Comparison of ENCODE assay signal across 31 mouse cellular contexts in the genomic region with DNA sequence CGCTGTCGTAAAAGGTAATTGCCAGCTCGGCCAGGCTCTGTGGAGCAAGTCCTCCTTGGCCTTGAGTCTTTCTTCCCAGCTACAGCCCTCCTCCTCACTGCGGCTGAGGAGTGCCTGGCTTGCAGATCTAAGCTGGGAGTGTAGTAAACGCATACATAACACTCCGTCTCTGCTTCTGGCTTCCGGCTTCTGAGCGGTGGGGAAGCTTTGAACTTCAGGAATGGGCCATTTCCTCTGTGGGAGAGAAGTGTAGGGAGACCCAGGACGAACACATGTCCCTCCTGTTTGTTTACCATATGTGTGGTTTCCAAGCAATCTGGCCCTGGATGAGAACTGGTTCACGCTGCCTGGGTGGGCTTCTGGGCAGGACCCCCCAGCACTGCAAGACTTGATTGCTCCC.
DNase-seq lines count a peak whose midpoint lies in the region; ATAC-seq and TF ChIP-seq lines count a peak whose summit lies in the region.
"Had no signal": no experiment of that assay in that cellular context is flagged by ENCODE, and none has a peak within 500 bp of the region (broad histone marks: within the 10 kb centered on the region; RNA-seq: fewer than 3 reads in every experiment).

No protein-coding gene starts in this region.

- H3K4me2 ChIP-seq in lung, embryonic 16.5 days (ENCODE audit: low read depth, low read length), result no peak overlapping the region
- no peak overlapping the region for H3K4me2 ChIP-seq in lung, postnatal 0 days (replicated peaks; ENCODE audit: low read depth, low read length)
- H3K4me2 ChIP-seq: embryonic facial prominence, embryonic 13.5 days; forebrain, embryonic 12.5 days; heart, embryonic 13.5 days; hindbrain, embryonic 14.5 days; liver, embryonic 11.5 days; neural tube, embryonic 13.5 days had no signal

- 0 out of 2 replicates have a peak, but pooled peaks have one; percentile 28 for ATAC-seq in lung, embryonic 16.5 days (ENCODE audit: low read depth)
- no peak for ATAC-seq in lung, postnatal 0 days
- no peak for ATAC-seq in inflammation-experienced regulatory T-cells, adult 6 months
- ATAC-seq: activated CD4-positive, CD25-positive, alpha-beta regulatory T cell, adult 4 months; liver, postnatal 0 days; midbrain, embryonic 16.5 days had no signal

- H3K27ac ChIP-seq in lung, embryonic 16.5 days (ENCODE audit: low read length), result no peak overlapping the region
- no peak overlapping the region for H3K27ac ChIP-seq in lung, postnatal 0 days (ENCODE audit: low read length)
- peak overlapping the region; percentile 71 for H3K27ac ChIP-seq in limb, embryonic 10.5 days
- H3K27ac ChIP-seq: embryonic facial prominence, embryonic 13.5 days; forebrain, embryonic 12.5 days; heart, embryonic 13.5 days; hindbrain, embryonic 14.5 days; macrophage; midbrain, embryonic 10.5 days; neural tube, embryonic 13.5 days had no signal

- H3K36me3 ChIP-seq in lung, embryonic 16.5 days (ENCODE audit: control insufficient read depth, insufficient read depth, low read length), result no peaks in the 10 kb centered on the region
- no peaks in the 10 kb centered on the region for H3K36me3 ChIP-seq in lung, postnatal 0 days (ENCODE audit: insufficient read depth, low read length)
- H3K36me3 ChIP-seq in limb, embryonic 10.5 days, result no peaks in the 10 kb centered on the region
- H3K36me3 ChIP-seq: embryonic facial prominence, embryonic 13.5 days; forebrain, embryonic 12.5 days; heart, embryonic 13.5 days; midbrain, embryonic 10.5 days; neural tube, embryonic 13.5 days had no signal

- peak; percentile 17 for DNase-seq in embryo, embryonic 10 days (ENCODE audit: low spot score)
- DNase-seq in embryo, embryonic 9.5 days (ENCODE audit: extremely low spot score), result no peak
- DNase-seq in lung, postnatal 0 days (ENCODE audit: low spot score), result no peak
- DNase-seq in limb, embryonic 10.5 days (ENCODE audit: low spot score), result peak; percentile 64
- peak; percentile 14 for DNase-seq in yolk sac, embryonic 10.5 days (ENCODE audit: low spot score)
- DNase-seq in right cerebral cortex, postnatal 4 days, result no peak
- DNase-seq: adrenal gland, postnatal 10 days; cerebellum, adult 9-10 months; gastrocnemius, postnatal 10 days; heart, adult 11 months; heart, postnatal 14 days; kidney, adult 11 months; layer of hippocampus, adult 9-11 months; liver, postnatal 0 days; retina, postnatal 1 day; right cerebral cortex, postnatal 25 days; thymus, postnatal 14 days had no signal

- WGBS in lung, embryonic 16.5 days, result 39% methylated on average over 10 of the region's 10 CpGs
- WGBS in lung, postnatal 0 days, result 44% methylated on average over 10 of the region's 10 CpGs
- 22% methylated on average over 10 of the region's 10 CpGs for WGBS in limb, embryonic 10.5 days

- TF ChIP-seq EP300 in lung, postnatal 0 days (IDR thresholded peaks at IDR 0.05), result no peak

- H3K4me1 ChIP-seq in lung, embryonic 16.5 days (replicated peaks; ENCODE audit: control insufficient read depth, insufficient read depth, low read length), result no peaks in the 10 kb centered on the region
- H3K4me1 ChIP-seq in lung, postnatal 0 days (ENCODE audit: insufficient read depth, low read depth, low read length), result no peaks in the 10 kb centered on the region
- H3K4me1 ChIP-seq in limb, embryonic 10.5 days, result peaks cover 30% of the 10 kb centered on the region
- H3K4me1 ChIP-seq: forebrain, embryonic 12.5 days; neural tube, embryonic 13.5 days had no signal

- no peak overlapping the region for H3K4me3 ChIP-seq in lung, embryonic 16.5 days (ENCODE audit: low read length)
- no peak overlapping the region for H3K4me3 ChIP-seq in lung, postnatal 0 days (ENCODE audit: low read depth, low read length)
- no peak overlapping the region for H3K4me3 ChIP-seq in limb, embryonic 10.5 days
- H3K4me3 ChIP-seq: embryonic facial prominence, embryonic 13.5 days; erythroblast, embryonic 14.5 days; forebrain, embryonic 12.5 days; heart, embryonic 13.5 days; midbrain, embryonic 10.5 days; myocyte; neural tube, embryonic 13.5 days had no signal

- no peaks in the 10 kb centered on the region for H3K27me3 ChIP-seq in lung, embryonic 16.5 days (ENCODE audit: control insufficient read depth, insufficient read depth, low read depth, low read length)
- no peaks in the 10 kb centered on the region for H3K27me3 ChIP-seq in lung, postnatal 0 days (replicated peaks; ENCODE audit: insufficient read depth, low read length)
- H3K27me3 ChIP-seq in limb, embryonic 10.5 days (ENCODE audit: low read depth, poor library complexity, severe bottlenecking), result no peaks in the 10 kb centered on the region
- H3K27me3 ChIP-seq: embryonic facial prominence, embryonic 13.5 days; forebrain, embryonic 12.5 days; heart, embryonic 13.5 days; neural tube, embryonic 13.5 days had no signal

- TF ChIP-seq CTCF in lung, postnatal 0 days (IDR thresholded peaks at IDR 0.05), result no peak

- H3K9ac ChIP-seq in lung, embryonic 16.5 days (ENCODE audit: low read length), result no peak overlapping the region
- no peak overlapping the region for H3K9ac ChIP-seq in lung, postnatal 0 days (replicated peaks; ENCODE audit: low read depth)
- H3K9ac ChIP-seq: embryonic facial prominence, embryonic 13.5 days; forebrain, embryonic 12.5 days; heart, embryonic 13.5 days; hindbrain, embryonic 14.5 days; liver, postnatal 0 days; neural tube, embryonic 13.5 days had no signal

- H3K9me3 ChIP-seq in lung, embryonic 16.5 days (ENCODE audit: control insufficient read depth, low read length), result no peaks in the 10 kb centered on the region
- H3K9me3 ChIP-seq in lung, postnatal 0 days (ENCODE audit: low read length), result no peaks in the 10 kb centered on the region
- H3K9me3 ChIP-seq in limb, embryonic 10.5 days (replicated peaks), result no peaks in the 10 kb centered on the region
- H3K9me3 ChIP-seq: embryonic facial prominence, embryonic 13.5 days; forebrain, embryonic 12.5 days; heart, embryonic 13.5 days; midbrain, embryonic 10.5 days; neural tube, embryonic 13.5 days had no signal

Comparison
In these comparisons a context has a peak if more than half of its experiments do, and no peak if none do; other contexts are left out.
1. DNase-seq: peak in embryo, embryonic 10 days (single experiment), limb, embryonic 10.5 days (single experiment) and yolk sac, embryonic 10.5 days (single experiment); none in embryo, embryonic 9.5 days (single experiment), lung, postnatal 0 days (single experiment) and right cerebral cortex, postnatal 4 days (single experiment).